Mouse (Mus musculus) cerebellum, adult 2 months (tissue): ENCODE results near the gene Ccdc148. TPM values are rescaled to one million over a fixed set of nuclear protein-coding genes. Genes with fewer than 3 reads are reported as not detected.

Experiments
- DNase-seq, 2 experiments: peaks; one replicate each; pipeline ENCODE4 v3.0.0; 2021
- H3K27ac ChIP-seq: fragments of 200-500 bp; 2 replicates; pipeline ENCODE4 v1.5.1; 2012; ENCODE audit warnings: low read length, control low read depth, inconsistent platforms; ENCODE audit not compliant: insufficient read depth
- H3K27me3 ChIP-seq: fragments of 200-500 bp; 2 replicates; pipeline ENCODE4 v1.6.1; 2012; ENCODE audit warnings: inconsistent platforms, mild to moderate bottlenecking, low read length, moderate library complexity; ENCODE audit not compliant: control insufficient read depth, insufficient read depth
- H3K4me1 ChIP-seq: fragments of 200-500 bp; 2 replicates; pipeline ENCODE4 v1.6.1; 2011; ENCODE audit warnings: low read length; ENCODE audit not compliant: control insufficient read depth, insufficient read depth
- H3K4me3 ChIP-seq: fragments of 200-500 bp; replicated peaks from 2 replicates; pipeline ENCODE3; 2011; ENCODE audit warnings: mild to moderate bottlenecking, low read depth, low read length, control low read depth; ENCODE audit not compliant: insufficient read depth
- CTCF ChIP-seq: fragments of 200-500 bp; IDR thresholded peaks from 2 replicates; pipeline ENCODE4 v1.5.1; 2011; ENCODE audit warnings: low read depth, mild to moderate bottlenecking, control low read depth, low read length, moderate library complexity, borderline replicate concordance; ENCODE audit not compliant: insufficient read depth
- POLR2A ChIP-seq: fragments of 200-500 bp; IDR thresholded peaks from 2 replicates; pipeline ENCODE4 v1.6.1; 2011; ENCODE audit warnings: low read length, control low read depth, borderline replicate concordance; ENCODE audit not compliant: insufficient read depth
- WGBS: fragments of 180-500 bp; shearing (Covaris S2); methylation state at CpG from one replicate; pipeline ENCODE4 v1.1.7; 2018; 5-methylcytosine and 5-hydroxymethylcytosine counted together
- polyA plus RNA-seq: library from polyadenylated mRNA; depleted of rRNA; stranded (reverse); fragments of >200 nt; gene quantifications from 2 replicates; pipeline ENCODE4 v1.2.3, GENCODE M21; 2012

Gene Ccdc148
- polyA plus RNA-seq, 1 experiment, result 4.0 TPM

- TF ChIP-seq CTCF (no peak), POLR2A (no peak)
- Histone ChIP-seq H3K27ac (no peak overlapping the region), H3K4me3 (no peak overlapping the region), H3K27me3 (no peaks in the 10 kb centered on the region), H3K4me1 (peaks cover 38% of the 10 kb centered on the region)
- WGBS, result 93% methylated on average over 6 of the region's 6 CpGs
- peak in 1 of 2 experiments; percentile 12 for DNase-seq
These were observed 26.5 kb upstream of the Ccdc148 start for GRCm38 (mm10) chr2:59186966-59187365.

GRCm38 (mm10) chr2:59186122-59186521, 25.6 kb upstream of the Ccdc148 start:
- peaks cover 37% of the 10 kb centered on the region for H3K4me1 ChIP-seq
- H3K27ac ChIP-seq, result no peak overlapping the region
- no peaks in the 10 kb centered on the region for H3K27me3 ChIP-seq
- TF ChIP-seq POLR2A, result no peak
- TF ChIP-seq CTCF, result no peak
- no peak overlapping the region for H3K4me3 ChIP-seq
- peak; percentile 33 to 45 for DNase-seq
- WGBS, result 34% methylated on average over 8 of the region's 8 CpGs

- Histone ChIP-seq H3K27ac (no peak overlapping the region), H3K27me3 (no peaks in the 10 kb centered on the region), H3K4me1 (peaks cover 33% of the 10 kb centered on the region), H3K4me3 (no peak overlapping the region)
- no peak for TF ChIP-seq CTCF
- no peak for TF ChIP-seq POLR2A
- peak in 1 of 2 experiments; percentile 6 for DNase-seq
- 90% methylated on average over 11 of the region's 11 CpGs for WGBS
These were observed 23.9 kb upstream of the Ccdc148 start for GRCm38 (mm10) chr2:59184107-59185064.

- H3K4me1 ChIP-seq, result peaks cover 34% of the 10 kb centered on the region
- DNase-seq, result peak in 1 of 2 experiments; percentile 8
- no peak for TF ChIP-seq POLR2A
- TF ChIP-seq CTCF, result no peak
- no peak overlapping the region for H3K4me3 ChIP-seq
- WGBS, result 86% methylated on average over 4 of the region's 4 CpGs
- no peaks in the 10 kb centered on the region for H3K27me3 ChIP-seq
- H3K27ac ChIP-seq, result no peak overlapping the region
These were observed 23.1 kb upstream of the Ccdc148 start for GRCm38 (mm10) chr2:59183541-59183940.

- peak; percentile 62 to 88 for DNase-seq
- Histone ChIP-seq H3K27me3 (no peaks in the 10 kb centered on the region), H3K4me3 (no peak overlapping the region), H3K4me1 (peaks cover 33% of the 10 kb centered on the region), H3K27ac (peak overlapping the region; percentile 82)
- TF ChIP-seq POLR2A (no peak), CTCF (no peak)
- WGBS, result 38% methylated on average over 15 of the region's 15 CpGs
These were observed 21.0 kb upstream of the Ccdc148 start for GRCm38 (mm10) chr2:59181321-59182113.

- 57% methylated on average over 5 of the region's 5 CpGs for WGBS
- TF ChIP-seq POLR2A (no peak), CTCF (no peak)
- DNase-seq, result peak in 1 of 2 experiments; percentile 18
- Histone ChIP-seq H3K27ac (no peak overlapping the region), H3K4me1 (peaks cover 31% of the 10 kb centered on the region), H3K27me3 (no peaks in the 10 kb centered on the region), H3K4me3 (no peak overlapping the region)
These were observed 19.0 kb upstream of the Ccdc148 start for GRCm38 (mm10) chr2:59179487-59179886.

- no peak overlapping the region for H3K4me3 ChIP-seq
- H3K27ac ChIP-seq, result no peak overlapping the region
- WGBS, result 75% methylated on average over 4 of the region's 4 CpGs
- H3K4me1 ChIP-seq, result peaks cover 30% of the 10 kb centered on the region
- H3K27me3 ChIP-seq, result no peaks in the 10 kb centered on the region
- DNase-seq, result no peak
- TF ChIP-seq CTCF (no peak), POLR2A (no peak)
These were observed 18.5 kb upstream of the Ccdc148 start for GRCm38 (mm10) chr2:59178960-59179359.
